Mouse (Mus musculus): ENCODE data around the gene Timp2. TPM values are rescaled to one million over a fixed set of nuclear protein-coding genes. Genes with fewer than 3 reads are reported as not detected.
A peak's percentile ranks its signal among the peaks of the same experiment; 100 is the strongest.

Timp2 gene
- total RNA-seq, 1 experiment, result 52.4 TPM

- H3K27ac ChIP-seq (ENCODE audit: insufficient read depth, low read depth, low read length, poor library complexity, severe bottlenecking), result no peak overlapping the region
- H3K4me3 ChIP-seq (ENCODE audit: insufficient read depth in 1 of 2, low read depth in 1 of 2, low read length in 2 of 2, poor library complexity in 1 of 2, severe bottlenecking in 1 of 2), result peak overlapping the region; percentile 86 to 87
- in situ Hi-C loops (cut with MboI; ENCODE audit: low sequenced_read_pairs in 2 of 2, unreplicated experiment in 2 of 2), result no loop called here
- no peak for TF ChIP-seq MAFK (IDR thresholded peaks at IDR 0.05; ENCODE audit: insufficient read depth, low read depth, low read length)
- TF ChIP-seq ZC3H11A (IDR thresholded peaks at IDR 0.05; ENCODE audit: borderline replicate concordance, low read depth, low read length), result no peak
- no peak for TF ChIP-seq HCFC1 (IDR thresholded peaks at IDR 0.05; ENCODE audit: borderline replicate concordance, insufficient read depth, low read length)
- H3K9ac ChIP-seq (ENCODE audit: insufficient read depth, low read depth, low read length, poor library complexity, severe bottlenecking), result peak overlapping the region; percentile 79
- H3K36me3 ChIP-seq (ENCODE audit: control insufficient read depth, insufficient read depth, low read length, poor library complexity, severe bottlenecking), result no peaks in the 10 kb centered on the region
- H3K4me1 ChIP-seq (ENCODE audit: control insufficient read depth in 2 of 2, insufficient read depth in 2 of 2, low read length in 2 of 2, poor library complexity in 1 of 2), result peaks cover 2 to 6% of the 10 kb centered on the region in 2 experiments; a peak in 2 of 4 replicates
- no peaks in the 10 kb centered on the region for H3K9me3 ChIP-seq (ENCODE audit: control insufficient read depth, insufficient read depth, low read depth, low read length)
- DNase-seq (ENCODE audit: low read depth, low spot score), result peak; percentile 36
These were observed 335 bp downstream of the Timp2 start for GRCm38 (mm10) chr11:118355205-118355604.

GRCm38 (mm10) chr11:118354636-118355191, 826 bp downstream of the Timp2 start:
- no peaks in the 10 kb centered on the region for H3K9me3 ChIP-seq (ENCODE audit: control insufficient read depth, insufficient read depth, low read depth, low read length)
- H3K4me1 ChIP-seq (ENCODE audit: control insufficient read depth in 2 of 2, insufficient read depth in 2 of 2, low read length in 2 of 2, poor library complexity in 1 of 2), result peaks cover 2 to 6% of the 10 kb centered on the region in 2 experiments; a peak in 2 of 4 replicates
- TF ChIP-seq ZNF384 (IDR thresholded peaks at IDR 0.05; ENCODE audit: low read depth, low read length), result no peak
- TF ChIP-seq HCFC1 (IDR thresholded peaks at IDR 0.05; ENCODE audit: borderline replicate concordance, insufficient read depth, low read length), result no peak
- TF ChIP-seq MAFK (IDR thresholded peaks at IDR 0.05; ENCODE audit: insufficient read depth, low read depth, low read length), result no peak
- no peak for TF ChIP-seq CHD2 (IDR thresholded peaks at IDR 0.05; ENCODE audit: low read depth, low read length)
- TF ChIP-seq ZC3H11A (IDR thresholded peaks at IDR 0.05; ENCODE audit: borderline replicate concordance, low read depth, low read length), result no peak
- peak overlapping the region; percentile 86 to 87 for H3K4me3 ChIP-seq (ENCODE audit: insufficient read depth in 1 of 2, low read depth in 1 of 2, low read length in 2 of 2, poor library complexity in 1 of 2, severe bottlenecking in 1 of 2)
- in situ Hi-C loops (cut with MboI; ENCODE audit: low sequenced_read_pairs in 2 of 2, unreplicated experiment in 2 of 2), result no loop called here
- H3K9ac ChIP-seq (ENCODE audit: insufficient read depth, low read depth, low read length, poor library complexity, severe bottlenecking), result peak overlapping the region; percentile 79
- no peak overlapping the region for H3K27ac ChIP-seq (ENCODE audit: insufficient read depth, low read depth, low read length, poor library complexity, severe bottlenecking)
- H3K36me3 ChIP-seq (ENCODE audit: control insufficient read depth, insufficient read depth, low read length, poor library complexity, severe bottlenecking), result no peaks in the 10 kb centered on the region
- no peak for DNase-seq (ENCODE audit: low read depth, low spot score)

- no peaks in the 10 kb centered on the region for H3K36me3 ChIP-seq (ENCODE audit: control insufficient read depth, insufficient read depth, low read length, poor library complexity, severe bottlenecking)
- peaks cover 3 to 13% of the 10 kb centered on the region in 2 experiments for H3K4me1 ChIP-seq (ENCODE audit: control insufficient read depth in 2 of 2, insufficient read depth in 2 of 2, low read length in 2 of 2, poor library complexity in 1 of 2)
- no peak overlapping the region for H3K4me3 ChIP-seq (ENCODE audit: insufficient read depth in 1 of 2, low read depth in 1 of 2, low read length in 2 of 2, poor library complexity in 1 of 2, severe bottlenecking in 1 of 2)
- TF ChIP-seq CHD2 (IDR thresholded peaks at IDR 0.05; ENCODE audit: low read depth, low read length) (no peak), ZNF384 (IDR thresholded peaks at IDR 0.05; ENCODE audit: low read depth, low read length) (no peak), MAFK (IDR thresholded peaks at IDR 0.05; ENCODE audit: insufficient read depth, low read depth, low read length) (no peak), ZC3H11A (IDR thresholded peaks at IDR 0.05; ENCODE audit: borderline replicate concordance, low read depth, low read length) (no peak), HCFC1 (IDR thresholded peaks at IDR 0.05; ENCODE audit: borderline replicate concordance, insufficient read depth, low read length) (no peak)
- no peak overlapping the region for H3K9ac ChIP-seq (ENCODE audit: insufficient read depth, low read depth, low read length, poor library complexity, severe bottlenecking)
- DNase-seq (ENCODE audit: low read depth, low spot score), result no peak
- in situ Hi-C loops (cut with MboI; ENCODE audit: low sequenced_read_pairs in 2 of 2, unreplicated experiment in 2 of 2), result no loop called here
- H3K27ac ChIP-seq (ENCODE audit: insufficient read depth, low read depth, low read length, poor library complexity, severe bottlenecking), result no peak overlapping the region
- no peaks in the 10 kb centered on the region for H3K9me3 ChIP-seq (ENCODE audit: control insufficient read depth, insufficient read depth, low read depth, low read length)
These were observed 6.0 kb downstream of the Timp2 start for GRCm38 (mm10) chr11:118349494-118349893.

- Histone ChIP-seq H3K4me3 (ENCODE audit: insufficient read depth in 1 of 2, low read depth in 1 of 2, low read length in 2 of 2, poor library complexity in 1 of 2, severe bottlenecking in 1 of 2) (0 out of 4 replicates have a peak overlapping the region, but pooled peaks of 1 of the 2 experiments have one; percentile 16), H3K27ac (ENCODE audit: insufficient read depth, low read depth, low read length, poor library complexity, severe bottlenecking) (no peak overlapping the region), H3K9me3 (ENCODE audit: control insufficient read depth, insufficient read depth, low read depth, low read length) (no peaks in the 10 kb centered on the region), H3K9ac (ENCODE audit: insufficient read depth, low read depth, low read length, poor library complexity, severe bottlenecking) (no peak overlapping the region), H3K36me3 (ENCODE audit: control insufficient read depth, insufficient read depth, low read length, poor library complexity, severe bottlenecking) (no peaks in the 10 kb centered on the region), H3K4me1 (ENCODE audit: control insufficient read depth in 2 of 2, insufficient read depth in 2 of 2, low read length in 2 of 2, poor library complexity in 1 of 2) (peaks cover 3 to 13% of the 10 kb centered on the region in 2 experiments)
- no peak for DNase-seq (ENCODE audit: low read depth, low spot score)
- in situ Hi-C loops (cut with MboI; ENCODE audit: low sequenced_read_pairs in 2 of 2, unreplicated experiment in 2 of 2), result no loop called here
- no peak for TF ChIP-seq CHD2 (IDR thresholded peaks at IDR 0.05; ENCODE audit: low read depth, low read length)
- peak; percentile 75 for TF ChIP-seq MAFK (IDR thresholded peaks at IDR 0.05; ENCODE audit: insufficient read depth, low read depth, low read length)
- no peak for TF ChIP-seq ZC3H11A (IDR thresholded peaks at IDR 0.05; ENCODE audit: borderline replicate concordance, low read depth, low read length)
- no peak for TF ChIP-seq ZNF384 (IDR thresholded peaks at IDR 0.05; ENCODE audit: low read depth, low read length)
- no peak for TF ChIP-seq HCFC1 (IDR thresholded peaks at IDR 0.05; ENCODE audit: borderline replicate concordance, insufficient read depth, low read length)
These were observed 6.7 kb downstream of the Timp2 start for GRCm38 (mm10) chr11:118348877-118349276.
